Mouse (Mus musculus) limb, embryonic 15.5 days (tissue): Measurements from ENCODE around the gene Abat. TPM values are rescaled to one million over a fixed set of nuclear protein-coding genes. Genes with fewer than 3 reads are reported as not detected.

Source experiments
- ATAC-seq: fragments of 200-750 bp; cut with Nextera tagmentation; 2 replicates; pipeline ENCODE4 v1.8.0; 2017; ENCODE audit warnings: low read depth, moderate TSS enrichment; ENCODE audit not compliant: insufficient number of reproducible peaks, low FRiP score, low TSS enrichment
- H3K27ac ChIP-seq: fragments of 300-500 bp; sonication (generic); 2 replicates; pipeline ENCODE4 v1.5.1; 2015; ENCODE audit warnings: moderate library complexity, mild to moderate bottlenecking, inconsistent platforms
- H3K27me3 ChIP-seq: fragments of 300-500 bp; sonication (generic); 2 replicates; pipeline ENCODE4 v1.6.1; 2015; ENCODE audit warnings: inconsistent platforms
- H3K36me3 ChIP-seq: fragments of 300-500 bp; sonication (generic); 2 replicates; pipeline ENCODE4 v1.6.1; 2015; ENCODE audit warnings: inconsistent platforms
- H3K4me1 ChIP-seq: fragments of 300-500 bp; sonication (generic); 2 replicates; pipeline ENCODE4 v1.6.1; 2015; ENCODE audit warnings: inconsistent platforms
- H3K4me2 ChIP-seq: fragments of 300-500 bp; sonication (generic); 2 replicates; pipeline ENCODE4 v1.6.1; 2015; ENCODE audit warnings: mild to moderate bottlenecking, inconsistent platforms
- H3K4me3 ChIP-seq: fragments of 300-500 bp; sonication (generic); 2 replicates; pipeline ENCODE4 v1.5.1; 2015; ENCODE audit warnings: mild to moderate bottlenecking, inconsistent platforms
- H3K9ac ChIP-seq: fragments of 300-500 bp; sonication (generic); 2 replicates; pipeline ENCODE4 v1.6.1; 2015; ENCODE audit warnings: inconsistent platforms
- H3K9me3 ChIP-seq: fragments of 300-500 bp; sonication (generic); 2 replicates; pipeline ENCODE4 v1.6.1; 2016; ENCODE audit warnings: inconsistent platforms
- WGBS: fragments of 180-500 bp; shearing (Covaris S2); methylation state at CpG from one replicate; pipeline ENCODE4 v1.1.7; 2015; 5-methylcytosine and 5-hydroxymethylcytosine counted together
- polyA plus RNA-seq: library from polyadenylated mRNA; unstranded; fragments of >200 nt; fragmentation: Nextera tagmentation; extraction: Ambion mirVana; gene quantifications from 2 replicates; pipeline ENCODE4 v1.2.1, GENCODE M21; 2015

Abat gene
- polyA plus RNA-seq, 1 experiment from 2014 or later, result 24.0 TPM

- Histone ChIP-seq H3K27ac (no peak overlapping the region), H3K9me3 (no peaks in the 10 kb centered on the region), H3K36me3 (peaks cover 84% of the 10 kb centered on the region), H3K4me1 (no peaks in the 10 kb centered on the region), H3K9ac (no peak overlapping the region), H3K4me2 (no peak overlapping the region), H3K27me3 (no peaks in the 10 kb centered on the region), H3K4me3 (no peak overlapping the region)
- WGBS, result 85% methylated on average over 6 of the region's 6 CpGs
- ATAC-seq, result no peak
Observed at GRCm38 (mm10) chr16:8645546-8645945, 132.3 kb downstream of the Abat start.

- no peak overlapping the region for H3K4me2 ChIP-seq
Observed at GRCm38 (mm10) chr16:8650007-8650406, 136.8 kb downstream of the Abat start.

GRCm38 (mm10) chr16:8655108-8655507 lies 141.9 kb downstream of the Abat start:
- Histone ChIP-seq H3K9ac (no peak overlapping the region), H3K4me1 (0 out of 2 replicates have a peak, but pooled peaks cover 3% of the 10 kb centered on the region), H3K27me3 (no peaks in the 10 kb centered on the region), H3K9me3 (no peaks in the 10 kb centered on the region), H3K4me2 (no peak overlapping the region), H3K27ac (no peak overlapping the region), H3K36me3 (peaks cover 88% of the 10 kb centered on the region), H3K4me3 (no peak overlapping the region)
- ATAC-seq, result no peak
- 81% methylated on average over 6 of the region's 6 CpGs for WGBS

More at GRCm38 (mm10) chr16:8650007-8650406, 136.8 kb downstream of the Abat start:
- 0 out of 2 replicates have a peak, but pooled peaks cover 3% of the 10 kb centered on the region for H3K4me1 ChIP-seq
- no peak overlapping the region for H3K9ac ChIP-seq
- no peaks in the 10 kb centered on the region for H3K9me3 ChIP-seq
- peaks cover 89% of the 10 kb centered on the region for H3K36me3 ChIP-seq
- WGBS, result 94% methylated on average over 3 of the region's 3 CpGs
- no peak overlapping the region for H3K27ac ChIP-seq
- no peaks in the 10 kb centered on the region for H3K27me3 ChIP-seq
- no peak for ATAC-seq
- H3K4me3 ChIP-seq, result no peak overlapping the region

GRCm38 (mm10) chr16:8655599-8655998 lies 142.4 kb downstream of the Abat start:
- Histone ChIP-seq H3K27me3 (no peaks in the 10 kb centered on the region), H3K4me2 (no peak overlapping the region), H3K9me3 (no peaks in the 10 kb centered on the region), H3K27ac (no peak overlapping the region), H3K4me3 (no peak overlapping the region), H3K9ac (no peak overlapping the region), H3K36me3 (peaks cover 89% of the 10 kb centered on the region), H3K4me1 (0 out of 2 replicates have a peak, but pooled peaks cover 7% of the 10 kb centered on the region)
- ATAC-seq, result no peak
- 90% methylated on average over 9 of the region's 9 CpGs for WGBS

- Histone ChIP-seq H3K4me3 (no peak overlapping the region), H3K4me2 (no peak overlapping the region)
- 79% methylated on average over 2 of the region's 2 CpGs for WGBS
Observed at GRCm38 (mm10) chr16:8656256-8656655, 143.0 kb downstream of the Abat start.

GRCm38 (mm10) chr16:8658349-8658748 lies 145.1 kb downstream of the Abat start:
- Histone ChIP-seq H3K4me3 (no peak overlapping the region), H3K36me3 (peaks cover 89% of the 10 kb centered on the region), H3K27me3 (no peaks in the 10 kb centered on the region), H3K9ac (no peak overlapping the region), H3K4me2 (no peak overlapping the region), H3K4me1 (0 out of 2 replicates have a peak, but pooled peaks cover 7% of the 10 kb centered on the region), H3K27ac (no peak overlapping the region), H3K9me3 (no peaks in the 10 kb centered on the region)
- no peak for ATAC-seq
- 76% methylated on average over 4 of the region's 4 CpGs for WGBS

More at GRCm38 (mm10) chr16:8656256-8656655, 143.0 kb downstream of the Abat start:
- Histone ChIP-seq H3K9me3 (no peaks in the 10 kb centered on the region), H3K9ac (no peak overlapping the region), H3K4me1 (0 out of 2 replicates have a peak, but pooled peaks cover 7% of the 10 kb centered on the region), H3K27ac (no peak overlapping the region), H3K36me3 (peaks cover 87% of the 10 kb centered on the region), H3K27me3 (no peaks in the 10 kb centered on the region)
- no peak for ATAC-seq

- Histone ChIP-seq H3K27me3 (no peaks in the 10 kb centered on the region), H3K9ac (no peak overlapping the region), H3K9me3 (no peaks in the 10 kb centered on the region), H3K4me1 (0 out of 2 replicates have a peak, but pooled peaks cover 7% of the 10 kb centered on the region), H3K4me2 (no peak overlapping the region), H3K4me3 (no peak overlapping the region), H3K27ac (no peak overlapping the region), H3K36me3 (peaks cover 91% of the 10 kb centered on the region)
- no peak for ATAC-seq
- WGBS, result 89% methylated on average over 4 of the region's 4 CpGs
Observed at GRCm38 (mm10) chr16:8658764-8659163, 145.5 kb downstream of the Abat start.

- Histone ChIP-seq H3K4me2 (no peak overlapping the region), H3K9me3 (no peaks in the 10 kb centered on the region), H3K27me3 (no peaks in the 10 kb centered on the region), H3K36me3 (peaks cover 57% of the 10 kb centered on the region), H3K4me1 (peaks cover 23% of the 10 kb centered on the region), H3K27ac (no peak overlapping the region), H3K4me3 (no peak overlapping the region), H3K9ac (no peak overlapping the region)
- WGBS, result 67% methylated on average over 2 of the region's 2 CpGs
- no peak for ATAC-seq
Observed at GRCm38 (mm10) chr16:8663022-8663421, 149.8 kb downstream of the Abat start.

- no peak overlapping the region for H3K4me3 ChIP-seq
- H3K27ac ChIP-seq, result no peak overlapping the region
- H3K27me3 ChIP-seq, result no peaks in the 10 kb centered on the region
- no peak overlapping the region for H3K9ac ChIP-seq
- peaks cover 51% of the 10 kb centered on the region for H3K36me3 ChIP-seq
- no peak overlapping the region for H3K4me2 ChIP-seq
- no peaks in the 10 kb centered on the region for H3K9me3 ChIP-seq
- no peak for ATAC-seq
- peaks cover 30% of the 10 kb centered on the region for H3K4me1 ChIP-seq
- 87% methylated on average over 24 of the region's 24 CpGs for WGBS
Observed at GRCm38 (mm10) chr16:8663606-8664539, 150.6 kb downstream of the Abat start.

- Histone ChIP-seq H3K27me3 (no peaks in the 10 kb centered on the region), H3K4me2 (no peak overlapping the region), H3K9ac (no peak overlapping the region), H3K4me1 (peaks cover 43% of the 10 kb centered on the region), H3K27ac (no peak overlapping the region), H3K36me3 (peaks cover 38% of the 10 kb centered on the region), H3K4me3 (no peak overlapping the region), H3K9me3 (no peaks in the 10 kb centered on the region)
- WGBS, result 85% methylated on average over 5 of the region's 5 CpGs
- ATAC-seq, result no peak
Observed at GRCm38 (mm10) chr16:8665367-8665766, 152.1 kb downstream of the Abat start.

- Histone ChIP-seq H3K27me3 (no peaks in the 10 kb centered on the region), H3K27ac (0 out of 2 replicates have a peak overlapping the region, but pooled peaks have one; percentile 34), H3K9ac (no peak overlapping the region), H3K4me3 (no peak overlapping the region), H3K4me2 (no peak overlapping the region), H3K9me3 (no peaks in the 10 kb centered on the region), H3K36me3 (peaks cover 30% of the 10 kb centered on the region), H3K4me1 (peaks cover 52% of the 10 kb centered on the region)
- 57% methylated on average over 2 of the region's 2 CpGs for WGBS
- no peak for ATAC-seq
Observed at GRCm38 (mm10) chr16:8666452-8666851, 153.2 kb downstream of the Abat start.

- no peak overlapping the region for H3K4me2 ChIP-seq
- ATAC-seq, result no peak
- WGBS, result 87% methylated on average over 7 of the region's 7 CpGs
- H3K9ac ChIP-seq, result no peak overlapping the region
- peaks cover 22% of the 10 kb centered on the region for H3K36me3 ChIP-seq
- no peaks in the 10 kb centered on the region for H3K9me3 ChIP-seq
- H3K4me1 ChIP-seq, result peaks cover 57% of the 10 kb centered on the region
- H3K27ac ChIP-seq, result no peak overlapping the region
- H3K27me3 ChIP-seq, result no peaks in the 10 kb centered on the region
- H3K4me3 ChIP-seq, result no peak overlapping the region
Observed at GRCm38 (mm10) chr16:8667261-8667660, 154.0 kb downstream of the Abat start.
